In the genomic region with DNA sequence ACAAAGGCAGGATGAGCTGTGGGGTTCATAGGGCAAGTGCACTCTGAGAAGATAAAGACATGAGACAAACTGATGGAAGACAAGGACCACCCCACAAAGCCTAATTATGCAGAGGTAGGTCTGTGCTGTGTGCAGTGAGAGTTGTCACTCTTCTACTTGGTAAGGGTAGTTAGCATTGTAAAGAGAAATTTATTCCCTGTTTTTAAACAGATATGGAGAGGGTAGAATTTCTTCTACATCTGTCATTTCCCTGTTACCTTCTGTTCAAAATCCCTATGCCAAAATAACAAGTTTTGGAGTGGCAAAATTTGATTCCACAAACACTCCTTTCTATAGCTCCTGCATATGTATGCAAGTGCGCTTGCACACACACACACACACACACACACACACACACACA, we compare ENCODE assay signal across 10 mouse cellular contexts.
"Had no signal": no experiment of that assay in that cellular context is flagged by ENCODE, and none has a peak within 500 bp of the region (broad histone marks: within the 10 kb centered on the region; RNA-seq: fewer than 3 reads in every experiment).

No protein-coding gene starts in this region.

- H3K27ac ChIP-seq: kidney, postnatal 0 days; limb, embryonic 12.5 days; liver, embryonic 13.5 days; midbrain, embryonic 13.5 days; stomach, embryonic 15.5 days had no signal

- H3K9me3 ChIP-seq: limb, embryonic 12.5 days; liver, embryonic 13.5 days; midbrain, embryonic 13.5 days; stomach, embryonic 15.5 days had no signal

- H3K9ac ChIP-seq: limb, embryonic 12.5 days; liver, embryonic 13.5 days; liver, postnatal 0 days; midbrain, embryonic 13.5 days; stomach, embryonic 15.5 days had no signal

- ATAC-seq: liver, postnatal 0 days; midbrain, embryonic 13.5 days had no signal

- H3K27me3 ChIP-seq: limb, embryonic 12.5 days; liver, embryonic 13.5 days; midbrain, embryonic 13.5 days; stomach, embryonic 15.5 days had no signal

- H3K4me2 ChIP-seq: limb, embryonic 12.5 days; liver, embryonic 13.5 days; midbrain, embryonic 13.5 days; stomach, embryonic 15.5 days had no signal

- H3K4me1 ChIP-seq: limb, embryonic 12.5 days; liver, embryonic 13.5 days; stomach, embryonic 15.5 days had no signal

- H3K4me3 ChIP-seq: limb, embryonic 12.5 days; liver, embryonic 13.5 days; midbrain, embryonic 13.5 days; stomach, embryonic 15.5 days had no signal

- DNase-seq: layer of hippocampus, postnatal 36 days; liver; liver, embryonic 13.5 days; liver, postnatal 0 days; right cerebral cortex, postnatal 14 days; thymus, postnatal 36 days had no signal

- H3K36me3 ChIP-seq: limb, embryonic 12.5 days; liver, embryonic 13.5 days; midbrain, embryonic 13.5 days; stomach, embryonic 15.5 days had no signal
